Mouse (Mus musculus) erythroblast, embryonic 14.5 days (primary cell): ENCODE results near the gene Efhd2.

ENCODE experiments used
- GATA1 ChIP-seq: IDR thresholded peaks from 2 replicates; pipeline ENCODE4 v1.6.1; 2012; ENCODE audit warnings: low read length, inconsistent platforms, mixed read lengths
- TAL1 ChIP-seq: IDR thresholded peaks from 3 replicates; pipeline ENCODE4 v1.6.1; 2012; ENCODE audit warnings: low read length, inconsistent platforms, mixed read lengths

GRCm38 (mm10) chr4:141893157-141893784, 18.6 kb upstream of the Efhd2 start:
- no peak for TF ChIP-seq TAL1
- TF ChIP-seq GATA1 = no peak
